Mouse (Mus musculus): ENCODE measurements around the gene Kpna3. TPM values are rescaled to one million over a fixed set of nuclear protein-coding genes. Genes with fewer than 3 reads are reported as not detected.

Gene Kpna3
- polyA plus RNA-seq, 2 experiments = 13.4 to 27.7 TPM

- H3K4me1 ChIP-seq (replicated peaks; ENCODE audit: control insufficient read depth in 2 of 2, insufficient read depth in 2 of 2, low read length in 1 of 2) = peaks cover 0 to 8% of the 10 kb centered on the region in 2 experiments; a peak in 3 of 4 replicates
- no peak overlapping the region for H3K9ac ChIP-seq (replicated peaks)
- no peak overlapping the region for H3K4me2 ChIP-seq (ENCODE audit: low read depth)
- DNase-seq (ENCODE audit: low read depth in 3 of 3, low spot score in 3 of 3) (no peak), ATAC-seq (ENCODE audit: insufficient read depth) (no peak)
- 71% methylated on average over 3 of the region's 3 CpGs for WGBS (ENCODE audit: insufficient replicate concordance)
- no peaks in the 10 kb centered on the region for H3K27me3 ChIP-seq (ENCODE audit: control insufficient read depth, insufficient read depth, low read length)
- H3K9me3 ChIP-seq (ENCODE audit: control insufficient read depth, low read length) = no peaks in the 10 kb centered on the region
- no peak overlapping the region for H3K27ac ChIP-seq
- TF ChIP-seq EP300 (IDR thresholded peaks at IDR 0.05; ENCODE audit: low read depth) = no peak
- H3K4me3 ChIP-seq (ENCODE audit: insufficient read depth in 1 of 2, low read depth in 2 of 2, low read length in 2 of 2) = no peak overlapping the region
- peaks cover 8% of the 10 kb centered on the region for H3K36me3 ChIP-seq (replicated peaks; ENCODE audit: control insufficient read depth, insufficient read depth, low read depth)
Observed at GRCm38 (mm10) chr14:61364656-61365055, 75.0 kb downstream of the Kpna3 start.

- no peak for ATAC-seq (ENCODE audit: insufficient read depth)
- Histone ChIP-seq H3K9ac (replicated peaks) (no peak overlapping the region), H3K4me3 (ENCODE audit: insufficient read depth in 1 of 2, low read depth in 2 of 2, low read length in 2 of 2) (no peak overlapping the region), H3K4me1 (replicated peaks; ENCODE audit: control insufficient read depth in 2 of 2, insufficient read depth in 2 of 2, low read length in 1 of 2) (peaks cover 0 to 8% of the 10 kb centered on the region in 2 experiments; a peak in 3 of 4 replicates), H3K27me3 (ENCODE audit: control insufficient read depth, insufficient read depth, low read length) (no peaks in the 10 kb centered on the region), H3K36me3 (replicated peaks; ENCODE audit: control insufficient read depth, insufficient read depth, low read depth) (peaks cover 6% of the 10 kb centered on the region), H3K9me3 (ENCODE audit: control insufficient read depth, low read length) (no peaks in the 10 kb centered on the region), H3K27ac (no peak overlapping the region), H3K4me2 (ENCODE audit: low read depth) (no peak overlapping the region)
- DNase-seq (ENCODE audit: low read depth in 3 of 3, low spot score in 3 of 3) = no peak
- WGBS (ENCODE audit: insufficient replicate concordance) = 72% methylated on average over 2 of the region's 2 CpGs
- TF ChIP-seq CTCF (IDR thresholded peaks at IDR 0.05; ENCODE audit: low read depth) (no peak), EP300 (IDR thresholded peaks at IDR 0.05; ENCODE audit: low read depth) (no peak)
Observed at GRCm38 (mm10) chr14:61363734-61364133, 75.9 kb downstream of the Kpna3 start.

- Histone ChIP-seq H3K4me2 (ENCODE audit: low read depth) (no peak overlapping the region), H3K36me3 (replicated peaks; ENCODE audit: control insufficient read depth, insufficient read depth, low read depth) (peaks cover 4% of the 10 kb centered on the region), H3K27ac (no peak overlapping the region), H3K4me3 (ENCODE audit: insufficient read depth in 1 of 2, low read depth in 2 of 2, low read length in 2 of 2) (no peak overlapping the region), H3K9me3 (ENCODE audit: control insufficient read depth, low read length) (no peaks in the 10 kb centered on the region), H3K9ac (replicated peaks) (no peak overlapping the region), H3K27me3 (ENCODE audit: control insufficient read depth, insufficient read depth, low read length) (no peaks in the 10 kb centered on the region), H3K4me1 (replicated peaks; ENCODE audit: control insufficient read depth in 2 of 2, insufficient read depth in 2 of 2, low read length in 1 of 2) (peaks cover 0 to 8% of the 10 kb centered on the region in 2 experiments; a peak in 3 of 4 replicates)
- DNase-seq (ENCODE audit: low read depth in 3 of 3, low spot score in 3 of 3) (no peak), ATAC-seq (ENCODE audit: insufficient read depth) (no peak)
- WGBS (ENCODE audit: insufficient replicate concordance) = 75% methylated on average over 2 of the region's 2 CpGs
- TF ChIP-seq CTCF (IDR thresholded peaks at IDR 0.05; ENCODE audit: low read depth) (no peak), EP300 (IDR thresholded peaks at IDR 0.05; ENCODE audit: low read depth) (no peak)
Observed at GRCm38 (mm10) chr14:61362268-61362667, 77.4 kb downstream of the Kpna3 start.

- Histone ChIP-seq H3K9me3 (ENCODE audit: control insufficient read depth, low read length) (no peaks in the 10 kb centered on the region), H3K4me2 (ENCODE audit: low read depth) (peak overlapping the region; percentile 79), H3K36me3 (replicated peaks; ENCODE audit: control insufficient read depth, insufficient read depth, low read depth) (no peaks in the 10 kb centered on the region; the same call in 1 of the 2 replicates), H3K27me3 (ENCODE audit: control insufficient read depth, insufficient read depth, low read length) (no peaks in the 10 kb centered on the region), H3K27ac (0 out of 2 replicates have a peak overlapping the region, but pooled peaks have one; percentile 34), H3K9ac (replicated peaks) (no peak overlapping the region), H3K4me3 (ENCODE audit: insufficient read depth in 1 of 2, low read depth in 2 of 2, low read length in 2 of 2) (peak overlapping the region; percentile 18 to 67; a peak in 3 of 4 replicates), H3K4me1 (replicated peaks; ENCODE audit: control insufficient read depth in 2 of 2, insufficient read depth in 2 of 2, low read length in 1 of 2) (peaks cover 0 to 8% of the 10 kb centered on the region in 2 experiments; a peak in 3 of 4 replicates)
- WGBS (ENCODE audit: insufficient replicate concordance) = 41% methylated on average over 3 of the region's 3 CpGs
- ATAC-seq (ENCODE audit: insufficient read depth) (no peak), DNase-seq (ENCODE audit: low read depth in 3 of 3, low spot score in 3 of 3) (peak in 1 of 3 experiments; percentile 17)
- TF ChIP-seq EP300 (IDR thresholded peaks at IDR 0.05; ENCODE audit: low read depth) = no peak
- no peak for TF ChIP-seq CTCF (IDR thresholded peaks at IDR 0.05; ENCODE audit: low read depth)
Observed at GRCm38 (mm10) chr14:61360981-61361511, 78.6 kb downstream of the Kpna3 start.

- WGBS (ENCODE audit: insufficient replicate concordance) = 1% methylated on average over 40 of the region's 40 CpGs
- peak; percentile 96 for ATAC-seq (ENCODE audit: insufficient read depth)
- Histone ChIP-seq H3K4me1 (replicated peaks; ENCODE audit: control insufficient read depth in 2 of 2, insufficient read depth in 2 of 2, low read length in 1 of 2) (peaks cover 0 to 8% of the 10 kb centered on the region in 2 experiments; a peak in 3 of 4 replicates), H3K27ac (peak within 1 kb of the TSS; percentile 34; the same call in 1 of the 2 replicates), H3K4me3 (ENCODE audit: insufficient read depth in 1 of 2, low read depth in 2 of 2, low read length in 2 of 2) (peak within 1 kb of the TSS; percentile 55 to 67), H3K4me2 (ENCODE audit: low read depth) (peak within 1 kb of the TSS; percentile 79), H3K9ac (replicated peaks) (peak within 1 kb of the TSS; percentile 64), H3K9me3 (ENCODE audit: control insufficient read depth, low read length) (no peaks in the 10 kb centered on the region), H3K36me3 (replicated peaks; ENCODE audit: control insufficient read depth, insufficient read depth, low read depth) (no peaks in the 10 kb centered on the region; the same call in 1 of the 2 replicates), H3K27me3 (ENCODE audit: control insufficient read depth, insufficient read depth, low read length) (no peaks in the 10 kb centered on the region)
- DNase-seq (ENCODE audit: low read depth in 3 of 3, low spot score in 3 of 3) = peak; percentile 65 to 76 (median 69)
- TF ChIP-seq EP300 (IDR thresholded peaks at IDR 0.05; ENCODE audit: low read depth) (no peak), CTCF (IDR thresholded peaks at IDR 0.05; ENCODE audit: low read depth) (no peak; the same call in 1 of the 2 replicates)
Observed at GRCm38 (mm10) chr14:61360131-61360980, 79.3 kb downstream of the Kpna3 start, which contains the start of gene Ebpl. Ebpl (minus strand) TSS chr14:61360439.

Data from liver, embryonic 14.5 days (tissue).